In genomic region chr12:55598887-55599561, GRCm38 (mm10) we compare ENCODE assay signal across 8 mouse cellular contexts. TPM values are rescaled to one million over a fixed set of nuclear protein-coding genes. Genes with fewer than 3 reads are reported as not detected.
DNase-seq lines count a peak whose midpoint lies in the region; ATAC-seq and TF ChIP-seq lines count a peak whose summit lies in the region.

Gene Insm2, plus strand, starts transcription at chr12:55599427.

- H3K27me3 ChIP-seq in lung, embryonic 14.5 days (ENCODE audit: insufficient read depth, low read length) = peaks cover 45% of the 10 kb centered on the region
- H3K27me3 ChIP-seq in hindbrain, embryonic 14.5 days (ENCODE audit: control insufficient read depth, insufficient read depth, low read length) = peaks cover 71% of the 10 kb centered on the region
- peaks cover 70% of the 10 kb centered on the region for H3K27me3 ChIP-seq in midbrain, embryonic 13.5 days

- no peak for DNase-seq in cerebellum, postnatal 36 days
- peak; percentile 50 for DNase-seq in lung, embryonic 14.5 days
- no peak for DNase-seq in lung, postnatal 25 days (ENCODE audit: low spot score)
- DNase-seq in embryo, embryonic 11 days = peak; percentile 55
- DNase-seq in hindbrain, embryonic 14.5 days (ENCODE audit: low spot score) = peak; percentile 33
- no peak for DNase-seq in urinary bladder, postnatal 36 days (ENCODE audit: low spot score in 2 of 2)

- no peak for TF ChIP-seq CTCF in lung, embryonic 14.5 days (IDR thresholded peaks at IDR 0.05; ENCODE audit: low read depth)

- no peak within 1 kb of the TSS for H3K9ac ChIP-seq in lung, embryonic 14.5 days
- H3K9ac ChIP-seq in hindbrain, embryonic 14.5 days = peak within 1 kb of the TSS; percentile 56
- H3K9ac ChIP-seq in midbrain, embryonic 13.5 days (replicated peaks) = peak within 1 kb of the TSS; percentile 59

- H3K27ac ChIP-seq in lung, embryonic 14.5 days (ENCODE audit: low read depth) = no peak within 1 kb of the TSS
- H3K27ac ChIP-seq in hindbrain, embryonic 14.5 days = no peak within 1 kb of the TSS
- H3K27ac ChIP-seq in midbrain, embryonic 13.5 days = no peak within 1 kb of the TSS

- H3K36me3 ChIP-seq in lung, embryonic 14.5 days (ENCODE audit: insufficient read depth) = no peaks in the 10 kb centered on the region
- peaks cover 5% of the 10 kb centered on the region; the same call in 1 of the 2 replicates for H3K36me3 ChIP-seq in hindbrain, embryonic 14.5 days (replicated peaks; ENCODE audit: control insufficient read depth, insufficient read depth)
- no peaks in the 10 kb centered on the region for H3K36me3 ChIP-seq in midbrain, embryonic 13.5 days

- H3K4me2 ChIP-seq in lung, embryonic 14.5 days = peak within 1 kb of the TSS; percentile 79
- H3K4me2 ChIP-seq in hindbrain, embryonic 14.5 days (replicated peaks) = peak within 1 kb of the TSS; percentile 94
- peak within 1 kb of the TSS; percentile 95 for H3K4me2 ChIP-seq in midbrain, embryonic 13.5 days (replicated peaks)

- no peaks in the 10 kb centered on the region for H3K9me3 ChIP-seq in lung, embryonic 14.5 days (ENCODE audit: low read depth, low read length)
- no peaks in the 10 kb centered on the region for H3K9me3 ChIP-seq in hindbrain, embryonic 14.5 days (ENCODE audit: control insufficient read depth, low read length)
- no peaks in the 10 kb centered on the region for H3K9me3 ChIP-seq in midbrain, embryonic 13.5 days

- ATAC-seq in cerebellum, adult (ENCODE audit: insufficient number of reproducible peaks, low FRiP score, low TSS enrichment) = 0 out of 2 replicates have a peak, but pooled peaks have one; percentile 19
- peak; percentile 74 for ATAC-seq in lung, embryonic 14.5 days (ENCODE audit: insufficient read depth)
- peak; percentile 70 for ATAC-seq in hindbrain, embryonic 14.5 days (ENCODE audit: low FRiP score)
- peak; percentile 85 for ATAC-seq in midbrain, embryonic 13.5 days

- H3K4me3 ChIP-seq in lung, embryonic 14.5 days (ENCODE audit: low read depth, low read length) = peak within 1 kb of the TSS; percentile 43
- peak within 1 kb of the TSS; percentile 55 for H3K4me3 ChIP-seq in hindbrain, embryonic 14.5 days (replicated peaks; ENCODE audit: low read length)
- H3K4me3 ChIP-seq in midbrain, embryonic 13.5 days (replicated peaks) = peak within 1 kb of the TSS; percentile 55

- 1% methylated on average over 76 of the region's 77 CpGs for WGBS in lung, embryonic 14.5 days
- WGBS in hindbrain, embryonic 14.5 days = under 1% methylated on average over 65 of the region's 77 CpGs
- WGBS in midbrain, embryonic 13.5 days = under 1% methylated on average over 76 of the region's 77 CpGs

- no peaks in the 10 kb centered on the region for H3K4me1 ChIP-seq in lung, embryonic 14.5 days (ENCODE audit: insufficient read depth)
- H3K4me1 ChIP-seq in hindbrain, embryonic 14.5 days (replicated peaks; ENCODE audit: control insufficient read depth, insufficient read depth, low read length) = peaks cover 25% of the 10 kb centered on the region
- peaks cover 26% of the 10 kb centered on the region for H3K4me1 ChIP-seq in midbrain, embryonic 13.5 days (replicated peaks)

RNA-seq across cellular contexts. Expression of gene Insm2, which starts in this region (rescaled TPM):
- 0.16 and 0.20 TPM in 2 replicates for polyA plus RNA-seq in lung, embryonic 14.5 days (2014; fragmentation: Nextera tagmentation; extraction: Ambion mirVana)
- 0.90 and 1.7 TPM in 2 replicates for polyA plus RNA-seq in hindbrain, embryonic 14.5 days (2014; fragmentation: Nextera tagmentation; extraction: Ambion mirVana)
- polyA plus RNA-seq in midbrain, embryonic 13.5 days (2015; fragmentation: Nextera tagmentation; extraction: Ambion mirVana) = 0.64 and 1.2 TPM in 2 replicates

Comparison
In these comparisons a context has a peak if more than half of its experiments do, and no peak if none do; other contexts are left out.
1. Peak in DNase-seq, ATAC-seq, H3K4me3 ChIP-seq and H3K4me2 ChIP-seq in lung, embryonic 14.5 days; RNA of the gene not detected or under 1 TPM.
2. ATAC-seq: peak in every context shown above with its lines; median percentile 85 in midbrain, embryonic 13.5 days; 74 in lung, embryonic 14.5 days; 70 in hindbrain, embryonic 14.5 days; 19 in cerebellum, adult.
3. DNase-seq: peak in embryo, embryonic 11 days (single experiment) and hindbrain, embryonic 14.5 days (single experiment); none in cerebellum, postnatal 36 days (0 of 2), lung, postnatal 25 days (single experiment) and urinary bladder, postnatal 36 days (0 of 2).
4. Peak in every context shown above with its lines, with median percentiles within 50 percentile points of each other: H3K4me2 ChIP-seq and H3K4me3 ChIP-seq.